Mouse (Mus musculus) c-Kit-positive CD71-positive TER-119-negative erythroid progenitor cells, embryonic 14.5 days (primary cell): Measurements from ENCODE around the gene Ang5.
A peak's percentile ranks its signal among the peaks of the same experiment; 100 is the strongest.
"Not testable (repeated sequence)": the region's sequence is repeated elsewhere in the genome, so short reads cannot be mapped to it uniquely, and the experiment has no call there.

ENCODE experiments used
- DNase-seq: peaks from one replicate; pipeline ENCODE4 v3.0.0-alpha.2; 2013; ENCODE audit warnings: low read depth

The Ang5 gene

DNA sequence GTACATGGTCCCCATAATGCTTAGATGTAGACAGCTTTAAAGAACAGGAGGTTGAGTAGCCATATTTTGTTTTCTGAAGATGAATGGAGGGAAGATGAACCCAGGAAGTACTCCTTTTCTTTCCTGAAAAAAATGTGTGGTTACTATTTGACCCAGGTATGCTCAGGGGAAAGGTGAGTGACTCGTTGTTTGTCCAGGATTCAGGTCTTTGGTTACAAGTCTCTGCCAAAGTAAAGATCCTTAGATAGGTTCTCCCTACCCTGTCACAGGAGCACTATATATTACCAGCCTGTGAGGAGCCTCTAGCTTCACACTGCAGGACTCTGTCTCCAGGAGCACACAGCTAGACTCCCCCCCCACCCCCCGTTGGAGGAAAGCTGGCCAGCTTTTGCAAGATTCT lies at the start of gene Ang5:
TSS of gene Ang5 (plus strand) at position 301 of the 400 bp plus-strand sequence.
- not testable (repeated sequence) for DNase-seq

DNA sequence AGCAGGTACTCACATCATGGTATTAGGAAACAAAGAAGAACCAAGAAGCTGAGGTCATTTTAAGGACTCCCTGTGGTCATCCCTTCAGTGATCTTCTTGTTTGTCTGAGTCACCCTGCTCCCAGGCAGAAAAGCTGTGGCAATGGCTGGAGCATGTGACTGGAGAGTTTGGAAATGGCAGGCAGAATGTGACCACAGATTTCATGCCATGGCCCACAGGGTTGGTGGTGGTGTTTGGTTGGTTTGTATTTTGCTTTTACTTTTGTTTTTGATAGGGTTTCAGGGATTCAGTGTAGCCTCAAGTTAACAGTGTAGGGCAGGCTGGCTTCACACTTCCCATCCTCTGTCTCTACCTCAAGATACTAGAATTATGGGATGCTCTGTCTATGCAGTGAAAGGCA lies 38.7 kb upstream of the Ang5 start:
- not testable (repeated sequence) for DNase-seq

DNA sequence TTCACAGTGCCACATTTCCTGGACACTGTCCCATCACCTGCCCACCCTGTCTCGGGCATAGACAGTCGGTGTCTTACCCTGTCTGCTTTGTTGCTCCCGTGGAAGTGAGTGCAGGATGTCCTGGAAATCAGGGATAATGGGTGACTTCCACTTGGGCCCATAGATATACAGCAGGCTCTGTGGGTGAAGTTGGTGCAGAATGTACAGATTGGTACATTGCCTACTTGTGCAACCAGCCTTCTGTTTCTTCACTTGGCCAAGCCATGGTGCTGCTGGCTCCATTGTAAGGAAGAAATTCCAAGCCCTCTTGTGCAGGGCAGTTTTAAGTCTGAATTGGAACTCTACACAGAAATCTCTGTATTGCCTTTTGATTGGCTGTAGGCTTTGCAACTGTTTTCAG lies 33.4 kb upstream of the Ang5 start, which contains the start of gene Ear10:
TSS of gene Ear10 (minus strand) at position 101 of the 400 bp plus-strand sequence.
- not testable (repeated sequence) for DNase-seq

- not testable (repeated sequence) for DNase-seq
Measured at GRCm38 (mm10) chr14:43924688-43925403, 32.0 kb upstream of the Ang5 start, which contains the start of gene Gm8113. Gene Gm8113 (plus strand): TSS chr14:43925390.

GRCm38 (mm10) chr14:43925404-43925950 lies 31.4 kb upstream of the Ang5 start:
- not testable (repeated sequence) for DNase-seq

DNA sequence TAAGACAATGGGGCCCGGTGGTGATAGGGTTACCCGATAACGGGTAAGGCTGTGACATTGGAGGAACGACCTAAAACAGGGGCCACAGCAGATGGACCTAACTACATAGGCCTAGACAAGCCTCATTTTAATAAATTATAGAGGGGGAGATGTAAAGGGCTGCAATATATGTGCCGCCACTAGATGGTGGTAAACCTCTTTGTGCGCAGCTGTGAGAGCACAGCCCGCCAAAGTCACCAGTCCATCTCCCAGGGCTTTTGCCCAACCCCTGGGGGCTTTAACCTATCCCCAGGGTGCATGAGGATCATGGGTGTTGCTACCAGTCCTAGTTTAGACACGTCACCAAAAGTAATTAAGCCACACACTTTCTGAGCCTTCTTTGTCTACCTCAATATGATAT lies 23.9 kb upstream of the Ang5 start:
- not testable (repeated sequence) for DNase-seq

GRCm38 (mm10) chr14:43933399-43933798 lies 23.5 kb upstream of the Ang5 start:
- DNase-seq = not testable (repeated sequence)

DNA sequence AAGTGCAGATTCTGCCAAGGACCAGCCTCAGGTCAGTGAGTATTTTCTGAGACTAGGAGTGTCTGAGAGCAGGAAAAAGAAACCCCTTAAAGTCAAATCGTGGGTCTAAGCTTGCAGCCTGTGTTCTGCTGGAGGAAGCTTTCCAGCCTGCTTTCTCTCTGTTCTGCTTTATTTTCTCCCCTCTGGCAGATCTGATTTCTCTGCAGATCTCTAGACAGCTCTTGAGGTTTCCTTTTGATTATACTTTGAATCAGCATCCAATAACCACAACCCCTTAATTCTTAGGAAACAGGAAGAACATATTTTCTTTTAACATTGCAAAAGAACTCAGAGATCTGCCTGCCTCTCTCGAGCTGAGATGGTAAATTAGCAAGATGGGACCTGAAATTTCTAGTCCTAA lies 3.5 kb upstream of the Ang5 start:
- DNase-seq = not testable (repeated sequence)

GRCm38 (mm10) chr14:43955074-43955473 lies 1.8 kb upstream of the Ang5 start:
- not testable (repeated sequence) for DNase-seq

DNA sequence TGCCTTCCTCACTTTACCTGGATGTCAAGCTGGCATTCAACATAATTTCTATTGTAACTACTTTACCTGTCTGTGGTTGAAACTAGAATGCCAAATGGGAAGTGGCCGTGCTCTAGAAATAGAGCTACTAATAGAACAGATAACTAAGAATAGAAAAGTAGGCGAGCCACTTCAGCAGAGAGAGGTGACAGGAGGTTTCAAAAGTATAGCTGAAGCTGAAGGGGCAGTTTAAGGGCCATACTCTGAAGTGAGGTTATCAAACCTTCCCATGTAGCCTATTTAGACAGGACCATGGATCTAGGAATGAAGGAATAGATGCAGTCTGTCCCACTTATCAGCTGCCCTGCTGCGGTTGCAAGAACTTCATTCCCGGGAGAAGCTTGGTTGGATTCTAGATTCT lies 26.6 kb downstream of the Ang5 start:
- DNase-seq = no peak

DNA sequence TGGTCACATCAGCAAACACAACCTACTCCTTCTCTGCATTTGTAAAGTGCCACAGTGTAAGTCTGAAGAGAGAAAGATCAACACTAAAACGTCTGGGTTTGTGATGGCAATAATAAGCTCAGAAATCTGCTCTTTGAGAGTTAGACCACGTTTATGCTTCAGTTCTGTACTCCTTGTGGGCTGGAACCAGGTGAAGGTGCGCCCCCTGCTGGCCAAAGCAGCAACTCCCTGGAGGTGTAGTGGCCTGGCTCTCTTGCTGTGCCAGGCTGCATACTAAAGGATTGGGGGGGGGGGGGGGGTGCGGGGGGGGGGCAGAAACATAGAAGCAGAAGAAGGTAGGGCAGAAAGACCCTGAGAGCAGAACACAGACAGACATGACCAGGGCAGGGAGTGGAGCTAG lies 27.0 kb downstream of the Ang5 start:
- no peak for DNase-seq

DNA sequence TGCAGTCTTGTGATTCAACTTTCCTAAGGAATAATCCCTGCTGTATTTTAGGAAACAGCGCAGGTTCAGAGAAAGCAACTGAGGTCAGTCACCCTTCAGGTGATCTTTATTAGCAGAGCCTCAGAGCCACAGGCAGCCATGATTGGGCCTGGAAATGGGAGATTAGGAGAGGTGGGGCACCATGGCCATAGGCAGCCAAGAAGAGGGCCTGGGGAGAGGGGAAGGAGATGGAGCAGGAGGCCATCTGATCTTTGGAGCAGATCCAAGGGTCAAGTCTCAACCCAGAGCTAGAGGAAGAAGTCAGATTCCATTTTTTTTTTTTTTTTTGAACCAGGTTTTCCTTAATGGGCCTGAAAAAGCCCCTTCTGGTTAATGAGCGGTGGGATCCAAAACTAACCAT lies 29.3 kb downstream of the Ang5 start:
- no peak for DNase-seq

DNA sequence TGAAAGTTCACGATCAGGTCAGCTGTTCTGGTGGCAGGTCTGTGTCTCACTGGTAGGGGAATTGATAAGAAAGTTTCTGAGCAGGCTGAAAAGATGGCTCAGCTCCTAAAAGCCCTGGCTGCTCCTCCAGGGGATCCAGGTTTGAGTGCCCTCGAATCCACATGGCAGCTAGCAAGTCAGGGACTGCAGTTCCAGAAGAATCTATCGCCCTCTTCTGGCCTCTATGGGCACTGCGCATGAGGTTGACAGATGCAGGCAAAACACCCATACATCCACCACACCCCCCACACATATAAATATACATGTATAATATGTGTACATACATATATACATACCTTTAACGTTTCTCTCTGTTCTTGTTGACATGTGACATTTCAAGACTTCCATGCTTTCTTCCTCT lies 30.5 kb downstream of the Ang5 start:
- peak; percentile 22 for DNase-seq

- DNase-seq = not testable (repeated sequence)
Measured at GRCm38 (mm10) chr14:43998455-43999000, 41.7 kb downstream of the Ang5 start.

GRCm38 (mm10) chr14:44001600-44001999 lies 44.7 kb downstream of the Ang5 start:
- DNase-seq = no peak

DNA sequence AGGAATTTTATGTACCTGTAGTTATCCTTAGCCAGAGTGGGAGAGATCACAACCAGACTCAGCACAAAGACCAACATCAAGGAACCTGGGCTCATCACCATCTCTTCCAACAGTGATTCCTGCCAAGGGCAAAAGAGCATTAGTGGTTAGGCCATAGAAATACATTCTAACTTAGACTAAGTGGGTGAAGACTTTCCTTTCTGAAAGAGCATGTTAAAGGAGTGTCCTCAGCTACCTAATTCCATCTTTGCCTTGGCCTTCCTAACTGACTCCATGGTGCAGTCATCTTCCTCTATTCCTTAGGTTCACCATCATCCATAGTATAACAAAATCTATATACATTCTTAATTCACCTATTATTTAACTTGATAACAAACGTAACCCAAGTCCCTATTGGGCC lies 45.3 kb downstream of the Ang5 start, which contains the start of gene Ang6:
TSS of gene Ang6 (minus strand) at position 101 of the 400 bp plus-strand sequence.
- DNase-seq = no peak

- DNase-seq = not testable (repeated sequence)
Measured at GRCm38 (mm10) chr14:44008021-44008420, 51.2 kb downstream of the Ang5 start.

GRCm38 (mm10) chr14:44009686-44010085 lies 52.8 kb downstream of the Ang5 start:
- not testable (repeated sequence) for DNase-seq
